Mouse (Mus musculus) testis, postnatal 14 days (tissue): Measurements from ENCODE around the gene Foxn1.

Source experiments
- DNase-seq: peaks from one replicate; pipeline ENCODE4 v3.0.0; 2021; ENCODE audit warnings: low spot score

Foxn1 gene

GRCm38 (mm10) chr11:78327215-78327614 is 59.1 kb downstream of the Foxn1 start:
- DNase-seq = no peak

GRCm38 (mm10) chr11:78324965-78325364 is 61.4 kb downstream of the Foxn1 start:
- no peak for DNase-seq

DNA sequence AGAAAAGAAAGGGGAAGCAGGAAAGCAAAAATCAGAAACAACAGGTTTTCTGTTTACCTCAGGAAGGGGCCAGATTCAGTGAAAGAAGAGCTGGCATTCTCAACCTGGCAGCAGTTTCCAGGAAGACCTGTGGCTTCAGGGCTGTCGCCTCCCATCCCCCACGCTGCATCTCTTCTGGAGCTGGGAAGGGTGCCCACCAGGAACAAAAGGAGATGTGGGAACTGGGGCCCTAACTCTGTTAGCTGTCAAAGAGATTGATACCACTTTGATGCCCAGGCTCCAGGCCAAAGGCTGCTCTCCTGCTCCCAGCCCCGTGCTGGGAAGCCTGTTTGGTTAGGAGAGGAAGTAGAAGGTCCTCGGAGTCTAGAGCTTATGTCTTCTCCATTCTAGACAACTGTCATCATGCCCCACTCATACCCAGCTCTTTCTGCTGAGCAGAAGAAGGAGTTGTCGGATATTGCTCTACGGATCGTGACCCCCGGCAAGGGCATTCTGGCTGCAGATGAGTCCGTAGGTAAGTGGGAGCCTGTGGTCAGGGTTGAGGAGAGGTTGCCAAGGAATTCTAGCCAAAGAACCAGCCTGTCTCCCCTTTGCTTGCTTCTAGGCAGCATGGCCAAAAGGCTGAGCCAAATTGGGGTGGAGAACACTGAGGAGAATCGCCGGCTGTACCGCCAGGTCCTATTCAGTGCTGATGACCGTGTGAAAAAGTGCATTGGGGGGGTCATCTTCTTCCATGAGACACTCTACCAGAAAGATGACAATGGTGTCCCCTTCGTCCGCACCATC is 62.2 kb downstream of the Foxn1 start:
- DNase-seq = no peak

GRCm38 (mm10) chr11:78322860-78323259 is 63.5 kb downstream of the Foxn1 start, which contains the start of gene Aldoc:
Gene Aldoc, plus strand, starts transcription at chr11:78322968.
- peak; percentile 87 for DNase-seq

DNA sequence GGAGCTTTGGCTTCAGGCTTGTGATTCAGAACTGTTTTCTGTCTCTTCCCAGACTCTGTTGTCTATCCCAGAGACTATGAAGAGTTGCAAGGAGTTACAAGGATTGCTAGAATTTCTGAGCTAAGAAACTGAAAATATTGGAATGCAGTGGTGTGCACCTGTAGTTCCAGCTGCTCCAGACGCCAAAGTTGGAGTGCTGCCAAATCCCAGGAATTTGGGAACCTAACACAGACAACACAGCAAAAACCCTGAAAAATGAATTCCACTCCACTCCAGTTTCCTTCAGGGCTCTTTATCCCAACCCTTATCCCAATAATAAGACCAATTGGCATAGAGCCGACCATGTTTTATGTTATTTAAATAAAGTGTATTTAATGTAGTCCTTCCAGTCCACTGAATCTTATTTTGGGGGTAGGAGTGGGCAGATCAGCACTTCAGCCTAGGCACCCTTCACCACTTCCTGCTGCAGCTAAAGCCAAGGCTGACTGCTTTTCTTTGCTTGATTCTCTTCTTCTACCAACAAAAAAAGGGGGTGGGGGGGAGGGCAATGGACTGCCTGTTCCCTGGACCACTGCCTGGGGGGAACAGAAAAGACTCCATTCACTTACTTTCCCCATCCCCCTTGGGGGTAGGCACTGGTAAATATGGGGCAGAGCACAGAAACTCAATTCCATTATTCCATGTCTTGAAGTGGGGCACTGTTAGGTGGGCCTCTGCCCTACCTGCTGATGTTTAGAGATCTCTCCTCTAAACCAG is 64.1 kb downstream of the Foxn1 start:
- DNase-seq = no peak

DNA sequence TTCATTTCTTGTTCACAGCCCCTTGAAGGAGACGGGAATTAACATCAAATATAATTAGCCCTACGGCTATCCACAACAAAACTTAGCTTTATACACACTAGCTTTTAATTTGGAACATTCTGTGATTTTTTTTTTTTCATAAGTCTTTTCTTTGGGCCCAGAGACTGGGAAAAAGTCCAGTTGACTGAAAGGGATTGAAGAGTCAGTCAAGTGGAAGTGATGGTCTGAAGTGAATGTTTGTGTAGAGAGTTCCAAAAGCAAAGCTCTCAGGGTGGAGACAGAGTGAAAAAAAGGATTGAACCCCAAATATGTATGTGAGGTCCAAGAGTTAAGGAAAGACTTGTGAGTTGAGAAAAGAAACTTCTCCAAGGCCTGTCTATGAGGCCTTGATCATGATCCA is 67.9 kb downstream of the Foxn1 start:
- no peak for DNase-seq

DNA sequence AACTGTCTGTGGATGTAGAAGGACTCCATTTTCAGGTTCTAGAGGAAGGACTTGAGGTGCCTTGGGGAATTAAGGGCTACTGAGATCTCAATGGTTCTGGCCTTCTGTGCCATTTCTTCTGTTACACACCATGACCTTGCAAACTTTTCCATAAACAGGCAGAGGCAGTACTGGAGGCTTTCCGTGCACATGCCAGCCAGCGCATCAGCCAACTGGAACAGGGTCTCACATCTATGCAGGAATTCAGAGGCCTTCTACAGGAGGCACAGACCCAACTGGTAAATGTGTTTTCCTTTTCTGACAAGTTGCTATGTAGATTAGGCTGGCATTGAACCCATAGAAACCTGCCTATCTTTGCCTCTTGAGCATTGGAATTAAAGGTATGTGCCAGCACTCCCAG is 72.7 kb downstream of the Foxn1 start:
- no peak for DNase-seq

- no peak for DNase-seq
Measured at GRCm38 (mm10) chr11:78310861-78311511, 75.4 kb downstream of the Foxn1 start.
